Mouse (Mus musculus) granulocyte monocyte progenitor cell, adult 5-6 weeks (primary cell): ENCODE data around the gene Gm17606. TPM values are rescaled to one million over a fixed set of nuclear protein-coding genes. Genes with fewer than 3 reads are reported as not detected.
"Not testable (repeated sequence)": the region's sequence is repeated elsewhere in the genome, so short reads cannot be mapped to it uniquely, and the experiment has no call there.

Experiments used
- ATAC-seq: replicated peaks from 2 replicates; pipeline ENCODE4 v1.8.0; 2016; ENCODE audit warnings: mild to moderate bottlenecking, moderate TSS enrichment, inconsistent platforms; ENCODE audit not compliant: poor library complexity, severe bottlenecking
- total RNA-seq, 2 experiments: library from RNA; stranded (forward) in 1 of 2; stranded (reverse) in 1 of 2; fragments of 200-712, 200-1000 nt in 1 of 2; fragments of >200 nt in 1 of 2; fragmentation: Nextera tagmentation in 1 of 2; gene quantifications; 2 replicates each; pipeline ENCODE4 v1.2.3; 2014 to 2017

Gm17606 gene
- total RNA-seq (2014; fragmentation: Nextera tagmentation) = not detected in 2 replicates
- total RNA-seq (2017) = not detected in 2 replicates

- ATAC-seq = no peak
These were observed at the start of gene Gm17606 for GRCm38 (mm10) chr14:54640946-54641304. Gm17606 (plus strand) TSS chr14:54640952.

DNA sequence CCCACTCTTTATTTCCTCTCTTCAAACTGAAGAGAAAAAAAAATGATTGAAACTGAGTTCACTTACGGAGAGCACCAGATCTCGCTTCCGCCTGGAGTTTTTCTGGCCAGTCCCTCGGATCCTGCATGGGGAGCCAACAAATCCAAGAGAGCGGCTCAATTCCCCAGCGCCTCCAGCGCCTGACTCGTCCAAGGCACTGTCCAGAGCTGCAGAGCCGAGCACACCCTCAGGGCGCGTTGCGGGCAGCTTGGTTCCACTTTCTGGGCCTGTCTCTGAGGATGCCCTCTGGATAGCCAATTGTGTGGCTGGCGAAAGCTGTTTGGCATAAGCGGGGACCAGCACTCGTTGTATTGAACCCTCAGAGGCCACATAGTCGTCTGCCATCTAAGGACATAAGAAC is 49.7 kb upstream of the Gm17606 start:
- no peak for ATAC-seq

DNA sequence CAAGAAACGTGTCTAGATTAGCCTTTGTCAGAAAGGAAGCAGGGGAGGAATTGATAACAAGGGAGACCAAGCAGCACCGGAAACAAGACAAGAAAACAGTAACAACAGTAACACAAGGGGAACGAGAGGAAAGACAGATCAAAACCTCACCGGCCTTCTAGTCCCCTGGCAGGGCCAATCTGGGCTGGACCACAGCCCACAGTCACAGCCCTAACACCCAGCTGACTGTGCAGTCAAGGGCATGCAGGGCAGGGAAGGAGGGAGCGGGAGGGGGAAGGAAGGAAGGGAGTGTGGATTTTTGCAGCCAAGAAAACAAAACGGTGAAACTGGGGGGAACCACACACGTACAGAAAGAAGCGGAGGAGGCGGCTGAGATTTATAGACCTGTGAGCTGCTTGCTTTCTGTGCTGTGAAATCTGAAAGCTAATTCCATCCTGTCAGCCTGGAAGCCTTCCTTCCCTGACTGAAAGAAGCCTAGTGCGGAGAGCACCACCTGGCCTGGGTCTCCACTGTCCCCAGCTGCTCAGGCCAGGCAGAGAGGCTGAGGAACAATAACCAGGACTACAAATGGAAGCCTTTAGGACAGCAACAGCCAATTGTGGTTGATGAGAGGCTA is 48.3 kb upstream of the Gm17606 start:
- no peak for ATAC-seq

GRCm38 (mm10) chr14:54594055-54594454 is 46.7 kb upstream of the Gm17606 start:
- ATAC-seq = no peak

- ATAC-seq = no peak
These were observed 45.9 kb upstream of the Gm17606 start for GRCm38 (mm10) chr14:54594631-54595414.

DNA sequence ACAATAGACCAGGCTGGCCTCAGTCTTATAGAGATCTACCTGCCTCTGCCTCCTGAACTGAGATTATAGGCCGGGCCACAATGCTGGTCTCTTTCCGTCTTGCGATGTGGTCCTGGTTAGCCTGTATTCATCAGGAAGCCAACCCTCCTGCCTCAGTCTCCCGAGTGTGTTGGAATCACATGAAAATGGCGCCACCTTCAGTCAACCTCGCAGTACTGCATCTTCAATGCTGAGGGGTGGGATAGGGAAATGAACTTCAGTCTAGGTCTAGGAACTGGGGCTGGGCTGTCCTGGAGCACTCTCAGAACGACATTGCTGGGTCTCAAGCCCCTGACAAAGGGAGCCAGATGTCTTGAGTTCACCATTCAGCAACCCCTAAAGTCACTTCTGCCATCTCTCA is 43.7 kb upstream of the Gm17606 start:
- ATAC-seq = peak; percentile 48; the same call in 1 of the 2 replicates

DNA sequence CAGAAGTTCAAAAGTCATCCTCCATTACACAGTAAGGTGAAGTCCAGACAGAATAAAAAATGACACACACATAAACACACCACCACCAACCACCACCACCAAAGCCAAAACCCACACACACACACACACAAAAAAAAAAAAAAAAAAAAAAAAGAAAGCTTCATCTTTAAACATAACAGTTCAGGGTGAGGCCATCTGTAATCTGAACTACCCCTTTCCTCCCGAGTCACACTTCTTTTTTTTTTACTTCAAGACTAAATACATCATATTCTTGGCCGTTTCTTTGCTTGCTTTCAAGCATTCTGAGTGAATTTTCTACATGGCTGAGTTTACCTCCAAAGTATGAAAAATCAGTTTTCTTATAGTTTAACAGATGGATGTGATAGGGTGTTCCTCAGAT is 39.2 kb upstream of the Gm17606 start:
- ATAC-seq = no peak

GRCm38 (mm10) chr14:54602613-54603012 is 38.1 kb upstream of the Gm17606 start:
- ATAC-seq = no peak

DNA sequence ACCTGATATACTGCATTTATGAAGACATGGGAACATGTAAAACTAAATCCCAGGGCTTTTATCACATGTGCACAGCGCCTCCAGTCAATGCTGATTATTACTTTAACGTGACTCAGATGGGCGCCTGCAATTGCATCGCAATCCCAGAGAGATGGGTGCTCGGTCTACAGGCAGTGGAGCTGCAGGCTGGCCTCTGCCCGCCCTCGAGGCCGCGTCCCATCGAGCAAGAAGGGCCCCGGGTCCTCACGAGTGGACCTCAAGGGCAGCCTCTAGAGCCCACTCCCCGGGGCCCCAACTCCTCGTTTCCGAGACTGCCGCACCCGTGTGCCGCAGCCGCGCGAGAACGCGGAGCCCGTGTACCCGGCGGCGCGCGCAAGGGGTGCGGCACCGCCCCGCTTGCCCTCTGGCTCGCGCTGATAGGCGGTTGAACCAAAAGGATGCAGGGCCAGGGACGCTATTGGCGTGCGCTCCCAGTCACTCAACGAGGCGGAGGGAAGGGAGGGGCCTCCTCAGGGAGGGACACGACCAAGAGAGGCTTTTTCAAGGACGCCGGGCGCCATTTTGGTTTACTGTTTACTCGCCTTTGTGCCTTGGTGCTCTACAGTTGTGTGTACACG is 37.6 kb upstream of the Gm17606 start:
- peak; percentile 99 for ATAC-seq

- no peak for ATAC-seq
These were observed 37.1 kb upstream of the Gm17606 start for GRCm38 (mm10) chr14:54603686-54604085.

- ATAC-seq = peak; percentile 61
These were observed 34.9 kb upstream of the Gm17606 start, which contains the start of gene 4931414P19Rik for GRCm38 (mm10) chr14:54605752-54606321. 4931414P19Rik (minus strand) TSS chr14:54605993.

GRCm38 (mm10) chr14:54607226-54607625 is 33.5 kb upstream of the Gm17606 start:
- no peak for ATAC-seq

DNA sequence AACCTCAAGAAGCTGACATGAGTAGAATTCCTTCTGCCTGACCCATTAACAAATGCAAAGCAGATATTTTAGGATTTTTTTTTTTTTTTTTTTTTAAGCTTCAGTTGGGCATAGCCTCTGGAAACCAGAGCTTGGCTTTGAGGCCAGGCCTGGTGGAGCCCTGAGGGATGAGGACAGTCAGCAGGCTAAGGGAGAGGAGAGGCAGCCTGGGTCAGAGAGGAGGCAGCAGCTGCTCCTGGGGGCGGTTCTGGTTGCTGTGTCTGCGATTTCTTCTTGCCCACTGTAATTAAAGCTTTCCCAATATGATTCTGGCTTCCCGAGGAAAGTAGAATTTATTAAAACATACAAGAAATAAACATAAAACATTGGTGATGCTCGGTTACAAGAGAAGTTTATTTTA is 31.5 kb upstream of the Gm17606 start:
- no peak for ATAC-seq

GRCm38 (mm10) chr14:54609962-54610361 is 30.8 kb upstream of the Gm17606 start:
- no peak for ATAC-seq

DNA sequence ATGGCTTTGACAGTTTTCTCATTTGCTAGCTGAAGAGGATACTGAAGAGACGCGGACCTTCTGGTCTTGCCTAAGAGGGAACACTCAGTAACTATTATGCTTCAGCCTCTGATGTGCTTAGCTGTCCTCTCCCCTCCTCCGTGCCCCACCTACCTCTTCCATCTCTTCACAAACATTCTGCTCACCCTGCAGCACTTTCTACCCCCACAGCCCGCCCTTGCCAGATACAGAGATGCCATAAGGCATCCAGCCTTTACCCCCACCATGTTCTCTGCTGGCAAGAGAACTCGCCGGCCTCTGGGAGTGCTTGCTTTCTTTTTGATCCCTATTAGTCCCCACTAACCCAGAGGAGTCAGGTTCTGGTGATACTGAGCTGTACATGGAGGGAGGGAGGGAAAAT is 30.1 kb upstream of the Gm17606 start:
- no peak for ATAC-seq

GRCm38 (mm10) chr14:54614130-54614529 is 26.6 kb upstream of the Gm17606 start:
- not testable (repeated sequence) for ATAC-seq

DNA sequence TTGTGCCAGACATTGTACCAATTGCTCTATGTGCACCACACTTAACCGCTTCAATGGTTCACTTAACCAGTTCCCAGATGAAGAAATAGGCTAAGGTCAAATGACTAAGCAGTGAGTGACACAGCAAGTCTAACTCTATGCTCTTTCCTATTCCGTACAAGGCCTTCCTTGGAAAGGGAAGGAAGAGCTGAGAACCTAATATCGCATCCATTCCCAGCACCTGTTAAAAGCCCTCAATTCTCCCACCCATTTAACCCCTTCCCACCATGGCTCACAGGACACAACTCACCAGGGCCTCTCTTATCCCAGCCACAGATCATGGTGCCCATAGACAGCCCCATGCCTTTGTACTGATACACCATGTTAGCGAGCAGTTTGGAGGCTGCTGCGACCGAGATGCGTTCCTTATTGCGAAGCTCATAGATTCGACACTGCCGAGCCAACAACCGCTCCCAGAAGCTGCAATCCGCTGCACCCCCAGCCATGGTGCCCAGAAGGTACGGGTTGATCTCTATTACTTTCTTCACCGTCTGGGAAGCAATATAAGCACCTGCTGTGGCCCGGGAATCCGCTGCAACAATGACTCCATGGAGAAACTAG is 24.4 kb upstream of the Gm17606 start:
- ATAC-seq = peak; percentile 36

DNA sequence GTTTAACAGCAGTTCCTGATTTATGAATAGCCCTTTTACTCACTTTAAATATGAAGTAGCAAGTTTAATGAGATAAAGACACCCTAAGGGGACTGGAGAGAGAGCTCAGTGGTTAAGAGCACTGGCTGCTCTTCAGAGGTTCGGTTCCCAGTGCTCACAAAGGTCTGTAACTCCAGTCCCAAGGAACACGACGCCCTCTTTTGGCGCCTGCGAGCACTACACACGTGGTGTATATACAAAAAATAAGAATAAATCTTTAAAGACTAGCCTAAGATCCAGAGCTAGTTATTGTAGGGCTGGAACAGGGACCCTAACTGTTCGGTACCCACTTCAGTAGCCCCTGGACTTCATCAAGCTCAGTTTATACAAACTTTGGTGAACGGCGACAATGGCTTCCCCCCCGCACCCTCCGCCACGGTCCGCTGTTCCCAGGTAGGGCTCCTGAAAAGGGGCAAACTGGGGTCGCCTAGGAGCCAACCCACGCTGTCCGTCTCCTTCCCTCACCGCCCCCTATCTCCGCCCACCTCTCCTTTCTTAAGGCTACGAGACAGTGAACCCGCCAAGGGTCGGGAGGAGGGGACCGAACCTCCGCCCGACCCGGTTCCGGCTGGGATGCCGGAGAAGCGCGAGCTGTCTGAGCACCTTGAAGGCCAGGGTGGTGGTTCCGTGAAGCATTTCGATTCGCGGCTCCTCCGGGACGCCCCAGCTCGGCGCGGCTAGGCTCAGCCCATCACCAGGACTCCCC is 23.4 kb upstream of the Gm17606 start:
- peak; percentile 52 for ATAC-seq

- peak; percentile 94 for ATAC-seq
These were observed 22.8 kb upstream of the Gm17606 start, which contains the start of gene Psmb5 for GRCm38 (mm10) chr14:54617897-54618365. Psmb5 (minus strand) TSS chr14:54618022.

DNA sequence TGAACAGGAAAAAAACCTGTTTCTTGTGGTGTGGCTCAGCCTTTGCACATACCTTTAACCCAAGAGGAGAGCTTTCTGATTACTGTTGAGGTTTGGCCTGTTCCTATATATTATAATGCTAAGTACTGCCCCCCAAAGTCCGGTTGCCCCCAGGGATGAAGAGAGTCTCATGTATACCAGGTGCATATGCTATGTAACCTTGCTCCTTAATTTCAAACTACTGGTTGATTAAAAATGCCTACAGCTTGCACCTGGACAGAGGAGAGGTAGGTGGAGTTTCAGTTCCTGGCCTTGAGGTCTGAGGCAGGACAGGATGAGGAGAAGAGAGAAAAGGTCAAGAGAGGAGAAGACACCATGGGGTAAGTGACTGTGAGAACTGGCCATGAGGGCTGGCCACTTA is 19.6 kb upstream of the Gm17606 start, which contains the start of gene Psmb11:
Psmb11 (plus strand) TSS at position 301 of the 400 bp plus-strand sequence.
- ATAC-seq = no peak
